Comparison of ENCODE assay signal across 7 mouse cellular contexts in genomic region chr3:41348795-41349194, GRCm38 (mm10).
DNase-seq lines count a peak whose midpoint lies in the region; ATAC-seq and TF ChIP-seq lines count a peak whose summit lies in the region.

No protein-coding gene starts in this region.

- H3K27ac ChIP-seq in ES-E14 (ENCODE audit: insufficient read depth, low read depth, low read length, poor library complexity, severe bottlenecking) = no peak overlapping the region
- no peak overlapping the region for H3K27ac ChIP-seq in liver, postnatal 0 days (ENCODE audit: low read depth)

- H3K9ac ChIP-seq in ES-E14 (ENCODE audit: insufficient read depth, low read depth, low read length, poor library complexity, severe bottlenecking) = no peak overlapping the region
- H3K9ac ChIP-seq in liver, postnatal 0 days (replicated peaks) = no peak overlapping the region

- no peak for TF ChIP-seq EP300 in liver, postnatal 0 days (IDR thresholded peaks at IDR 0.05; ENCODE audit: low read depth)

- in situ Hi-C loops in ES-E14 (cut with MboI; ENCODE audit: low sequenced_read_pairs in 2 of 2, unreplicated experiment in 2 of 2) = no loop called here

- peaks cover 8 to 10% of the 10 kb centered on the region in 2 experiments; a peak in 2 of 4 replicates for H3K4me1 ChIP-seq in ES-E14 (ENCODE audit: control insufficient read depth in 2 of 2, insufficient read depth in 2 of 2, low read length in 2 of 2, poor library complexity in 1 of 2)
- H3K4me1 ChIP-seq in liver, postnatal 0 days (ENCODE audit: insufficient read depth) = no peaks in the 10 kb centered on the region

- H3K36me3 ChIP-seq in ES-E14 (ENCODE audit: control insufficient read depth, insufficient read depth, low read length, poor library complexity, severe bottlenecking) = no peaks in the 10 kb centered on the region
- H3K36me3 ChIP-seq in liver, postnatal 0 days (replicated peaks; ENCODE audit: insufficient read depth, low read length) = no peaks in the 10 kb centered on the region

- no peak overlapping the region for H3K4me3 ChIP-seq in ES-E14 (ENCODE audit: insufficient read depth in 1 of 2, low read depth in 1 of 2, low read length in 2 of 2, poor library complexity in 1 of 2, severe bottlenecking in 1 of 2)
- H3K4me3 ChIP-seq in liver, postnatal 0 days (ENCODE audit: low read depth, low read length) = no peak overlapping the region

- H3K4me2 ChIP-seq in liver, postnatal 0 days (ENCODE audit: low read depth, low read length) = no peak overlapping the region

- DNase-seq in layer of hippocampus, adult 11-12 months (ENCODE audit: low spot score) = peak; percentile 34
- no peak for DNase-seq in layer of hippocampus, postnatal 14 days (ENCODE audit: low spot score in 2 of 2)
- DNase-seq in ES-E14 (ENCODE audit: low read depth, low spot score) = peak; percentile 47
- peak; percentile 53 for DNase-seq in adrenal gland, postnatal 25 days
- DNase-seq in heart, adult 9 months (ENCODE audit: low spot score in 2 of 2) = peak; percentile 38 to 40
- DNase-seq in liver, postnatal 0 days = peak; percentile 61
- DNase-seq in spleen, postnatal 14 days (ENCODE audit: low spot score in 2 of 2) = peak; percentile 13 to 44

- TF ChIP-seq CTCF in liver, postnatal 0 days (IDR thresholded peaks at IDR 0.05; ENCODE audit: low read depth) = peak; percentile 65

- WGBS in liver, postnatal 0 days (ENCODE audit: insufficient replicate concordance) = 49% methylated on average over 1 of the region's 1 CpGs

- ATAC-seq in liver, postnatal 0 days = no peak

- H3K9me3 ChIP-seq in ES-E14 (ENCODE audit: control insufficient read depth, insufficient read depth, low read depth, low read length) = no peaks in the 10 kb centered on the region
- H3K9me3 ChIP-seq in liver, postnatal 0 days (ENCODE audit: low read length) = no peaks in the 10 kb centered on the region

- H3K27me3 ChIP-seq in liver, postnatal 0 days (ENCODE audit: insufficient read depth, low read length) = no peaks in the 10 kb centered on the region

TF ChIP-seq in ES-E14, 5 proteins besides CTCF, POLR2A, EP300 and RAD21:
- TF ChIP-seq HCFC1 (IDR thresholded peaks at IDR 0.05; ENCODE audit: borderline replicate concordance, insufficient read depth, low read length) = no peak
- no peak for TF ChIP-seq CHD2 (IDR thresholded peaks at IDR 0.05; ENCODE audit: low read depth, low read length)
- peak; percentile 69; the same call in 1 of the 2 replicates for TF ChIP-seq ZC3H11A (IDR thresholded peaks at IDR 0.05; ENCODE audit: borderline replicate concordance, low read depth, low read length)
- no peak for TF ChIP-seq ZNF384 (IDR thresholded peaks at IDR 0.05; ENCODE audit: low read depth, low read length)

Comparison
In these comparisons a context has a peak if more than half of its experiments do, and no peak if none do; other contexts are left out.
1. DNase-seq: peak in layer of hippocampus, adult 11-12 months (single experiment), ES-E14 (single experiment), adrenal gland, postnatal 25 days (single experiment), heart, adult 9 months (2 of 2), liver, postnatal 0 days (single experiment) and spleen, postnatal 14 days (2 of 2); none in layer of hippocampus, postnatal 14 days (0 of 2).